Mouse (Mus musculus): ENCODE results near the gene Gsto2.

DNA sequence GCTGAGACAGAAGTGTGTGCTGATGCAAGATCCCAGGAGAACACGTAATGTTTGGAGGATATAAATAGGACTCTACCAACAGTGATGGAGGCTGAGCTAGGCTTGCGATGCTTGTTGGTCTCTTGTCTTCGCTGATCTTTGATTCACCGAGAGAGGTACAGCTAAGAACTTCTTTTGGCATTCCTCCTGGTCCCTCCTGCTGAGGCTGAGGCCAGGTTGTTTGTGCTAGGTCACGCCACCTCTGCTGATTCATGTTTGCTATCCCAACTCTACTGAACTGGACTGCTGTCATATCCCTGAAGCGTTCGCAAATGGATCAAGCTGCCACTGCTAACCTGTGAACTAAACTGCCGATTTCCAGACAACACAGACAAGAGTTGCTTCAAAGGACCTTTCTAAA is 68.8 kb downstream of the Gsto2 start:
- TF ChIP-seq CTCF (IDR thresholded peaks at IDR 0.05; ENCODE audit: control insufficient read depth, insufficient read depth, low read length) (no peak), POLR2A (IDR thresholded peaks at IDR 0.05; ENCODE audit: borderline replicate concordance, control insufficient read depth, low read depth, low read length) (no peak)
